Mouse (Mus musculus): ENCODE data around the gene Rnf128. TPM values are rescaled to one million over a fixed set of nuclear protein-coding genes. Genes with fewer than 3 reads are reported as not detected.

The Rnf128 gene
- total and polyA plus RNA-seq, 2 experiments from 2014 or later: 48.5 to 56.7 TPM

- ATAC-seq (ENCODE audit: insufficient read depth, low read depth) (no peak), DNase-seq (ENCODE audit: low spot score) (no peak)
- Histone ChIP-seq H3K4me3 (ENCODE audit: low read depth, low read length) (no peak overlapping the region), H3K9ac (replicated peaks; ENCODE audit: low read depth, low read length) (no peak overlapping the region), H3K4me1 (ENCODE audit: control insufficient read depth, insufficient read depth) (no peaks in the 10 kb centered on the region), H3K9me3 (replicated peaks; ENCODE audit: control insufficient read depth, low read length) (no peaks in the 10 kb centered on the region), H3K27ac (ENCODE audit: low read depth) (no peak overlapping the region), H3K36me3 (replicated peaks; ENCODE audit: control insufficient read depth, insufficient read depth, low read length) (0 out of 2 replicates have a peak, but pooled peaks cover 4% of the 10 kb centered on the region), H3K4me2 (ENCODE audit: low read depth, low read length) (no peak overlapping the region), H3K27me3 (ENCODE audit: control insufficient read depth, insufficient read depth, low read length) (no peaks in the 10 kb centered on the region)
- WGBS: 84% methylated on average over 2 of the region's 2 CpGs
- TF ChIP-seq EP300 (IDR thresholded peaks at IDR 0.05; ENCODE audit: low read depth) (no peak), CTCF (IDR thresholded peaks at IDR 0.05; ENCODE audit: low read depth) (no peak)
Observed at GRCm38 (mm10) chrX:139722350-139722749, 159.2 kb downstream of the Rnf128 start.

Other genes with a start within 250 kb of the Rnf128 start
- gene Trap1a, start 229.6 kb upstream of the Rnf128 start, total RNA-seq (2014; rRNA removed; ENCODE audit: low replicate concordance): not detected in 2 replicates
- gene Trap1a, start 229.6 kb upstream of the Rnf128 start, polyA plus RNA-seq (2015; fragmentation: Nextera tagmentation; extraction: Ambion mirVana): not detected in 2 replicates
- 0.12 TPM in 1 of 2 replicates, not detected in the other for gene D330045A20Rik, start 82.9 kb upstream of the Rnf128 start, total RNA-seq (2014; rRNA removed; ENCODE audit: low replicate concordance)
- 0.36 TPM in 2 replicates for gene D330045A20Rik, start 82.9 kb upstream of the Rnf128 start, polyA plus RNA-seq (2015; fragmentation: Nextera tagmentation; extraction: Ambion mirVana)
- 2.2 and 13.1 TPM in 2 replicates for gene Tbc1d8b, start 121.7 kb downstream of the Rnf128 start, total RNA-seq (2014; rRNA removed; ENCODE audit: low replicate concordance)
- 1.4 and 1.7 TPM in 2 replicates for gene Tbc1d8b, start 121.7 kb downstream of the Rnf128 start, polyA plus RNA-seq (2015; fragmentation: Nextera tagmentation; extraction: Ambion mirVana)
- not detected in 2 replicates for gene Gm15013, start 151.2 kb downstream of the Rnf128 start, total RNA-seq (2014; rRNA removed; ENCODE audit: low replicate concordance)
- not detected in 2 replicates for gene Gm15013, start 151.2 kb downstream of the Rnf128 start, polyA plus RNA-seq (2015; fragmentation: Nextera tagmentation; extraction: Ambion mirVana)
- gene Ripply1, start 219.0 kb downstream of the Rnf128 start, total RNA-seq (2014; rRNA removed; ENCODE audit: low replicate concordance): not detected in 2 replicates
- gene Ripply1, start 219.0 kb downstream of the Rnf128 start, polyA plus RNA-seq (2015; fragmentation: Nextera tagmentation; extraction: Ambion mirVana): not detected in 2 replicates
- not detected in 2 replicates for gene Cldn2, start 237.5 kb downstream of the Rnf128 start, total RNA-seq (2014; rRNA removed; ENCODE audit: low replicate concordance)
- gene Cldn2, start 237.5 kb downstream of the Rnf128 start, polyA plus RNA-seq (2015; fragmentation: Nextera tagmentation; extraction: Ambion mirVana): 0.05 TPM in 1 of 2 replicates, not detected in the other